Mouse (Mus musculus) heart, embryonic 12.5 days (tissue): ENCODE measurements around the gene Cfap74. TPM values are rescaled to one million over a fixed set of nuclear protein-coding genes. Genes with fewer than 3 reads are reported as not detected.
A peak's percentile ranks its signal among the peaks of the same experiment; 100 is the strongest.
"Not testable (repeated sequence)": the region's sequence is repeated elsewhere in the genome, so short reads cannot be mapped to it uniquely, and the experiment has no call there.

Experiments
- ATAC-seq: fragments of 200-750 bp; cut with Nextera tagmentation; 2 replicates; pipeline ENCODE4 v1.8.0; 2017; ENCODE audit warnings: moderate TSS enrichment, moderate library complexity; ENCODE audit not compliant: insufficient number of reproducible peaks, low FRiP score
- H3K27ac ChIP-seq: fragments of 300-500 bp; sonication (generic); 2 replicates; pipeline ENCODE4 v1.5.1; 2016; ENCODE audit warnings: mild to moderate bottlenecking, moderate library complexity; ENCODE audit not compliant: poor library complexity, severe bottlenecking
- H3K27me3 ChIP-seq: fragments of 300-500 bp; sonication (generic); replicated peaks from 2 replicates; pipeline ENCODE4 v1.6.1; 2016; ENCODE audit warnings: mild to moderate bottlenecking, moderate library complexity
- H3K36me3 ChIP-seq: fragments of 300-500 bp; sonication (generic); 2 replicates; pipeline ENCODE4 v1.6.1; 2016; ENCODE audit warnings: mild to moderate bottlenecking, moderate library complexity
- H3K4me1 ChIP-seq: fragments of 300-500 bp; sonication (generic); replicated peaks from 2 replicates; pipeline ENCODE4 v1.6.1; 2016; ENCODE audit warnings: mild to moderate bottlenecking
- H3K4me2 ChIP-seq: fragments of 300-500 bp; sonication (generic); 2 replicates; pipeline ENCODE4 v1.6.1; 2016; ENCODE audit warnings: mild to moderate bottlenecking, moderate library complexity
- H3K4me3 ChIP-seq: fragments of 300-500 bp; sonication (generic); 2 replicates; pipeline ENCODE4 v1.5.1; 2016; ENCODE audit warnings: mild to moderate bottlenecking
- H3K9ac ChIP-seq: fragments of 300-500 bp; sonication (generic); 2 replicates; pipeline ENCODE4 v1.6.1; 2016; ENCODE audit warnings: mild to moderate bottlenecking, moderate library complexity
- H3K9me3 ChIP-seq: fragments of 300-500 bp; sonication (generic); replicated peaks from 2 replicates; pipeline ENCODE4 v1.6.1; 2016; ENCODE audit warnings: mild to moderate bottlenecking, moderate library complexity
- WGBS: fragments of 180-500 bp; shearing (Covaris S2); methylation state at CpG from one replicate; pipeline ENCODE4 v1.1.7; 2016; 5-methylcytosine and 5-hydroxymethylcytosine counted together
- polyA plus RNA-seq: library from polyadenylated mRNA; unstranded; fragments of >200 nt; fragmentation: Nextera tagmentation; extraction: Ambion mirVana; gene quantifications from 2 replicates; pipeline ENCODE4 v1.2.1, GENCODE M21; 2016

Cfap74 gene
- polyA plus RNA-seq, 1 experiment from 2014 or later, result 0.87 TPM

- H3K4me3 ChIP-seq, result peak overlapping the region; percentile 44
- H3K36me3 ChIP-seq, result no peaks in the 10 kb centered on the region
- peak; percentile 29; the same call in 1 of the 2 replicates for ATAC-seq
- H3K27ac ChIP-seq, result no peak overlapping the region
- H3K9ac ChIP-seq, result peak overlapping the region; percentile 52; the same call in 1 of the 2 replicates
- peaks cover 4% of the 10 kb centered on the region for H3K4me1 ChIP-seq
- H3K9me3 ChIP-seq, result 0 out of 2 replicates have a peak, but pooled peaks cover 3% of the 10 kb centered on the region
- H3K4me2 ChIP-seq, result peak overlapping the region; percentile 76
- WGBS, result 3% methylated on average over 8 of the region's 8 CpGs
- H3K27me3 ChIP-seq, result 0 out of 2 replicates have a peak, but pooled peaks cover 3% of the 10 kb centered on the region
These were observed 314 bp upstream of the Cfap74 start for GRCm38 (mm10) chr4:155408695-155409057.

- H3K4me3 ChIP-seq, result no peak overlapping the region
- H3K36me3 ChIP-seq, result no peaks in the 10 kb centered on the region
- ATAC-seq, result no peak
- no peak overlapping the region for H3K27ac ChIP-seq
- H3K9me3 ChIP-seq, result no peaks in the 10 kb centered on the region
- peaks cover 4% of the 10 kb centered on the region for H3K4me1 ChIP-seq
- no peaks in the 10 kb centered on the region for H3K27me3 ChIP-seq
- H3K9ac ChIP-seq, result no peak overlapping the region
- H3K4me2 ChIP-seq, result no peak overlapping the region
- 82% methylated on average over 6 of the region's 6 CpGs for WGBS
These were observed 3.1 kb downstream of the Cfap74 start for GRCm38 (mm10) chr4:155412124-155412523.

DNA sequence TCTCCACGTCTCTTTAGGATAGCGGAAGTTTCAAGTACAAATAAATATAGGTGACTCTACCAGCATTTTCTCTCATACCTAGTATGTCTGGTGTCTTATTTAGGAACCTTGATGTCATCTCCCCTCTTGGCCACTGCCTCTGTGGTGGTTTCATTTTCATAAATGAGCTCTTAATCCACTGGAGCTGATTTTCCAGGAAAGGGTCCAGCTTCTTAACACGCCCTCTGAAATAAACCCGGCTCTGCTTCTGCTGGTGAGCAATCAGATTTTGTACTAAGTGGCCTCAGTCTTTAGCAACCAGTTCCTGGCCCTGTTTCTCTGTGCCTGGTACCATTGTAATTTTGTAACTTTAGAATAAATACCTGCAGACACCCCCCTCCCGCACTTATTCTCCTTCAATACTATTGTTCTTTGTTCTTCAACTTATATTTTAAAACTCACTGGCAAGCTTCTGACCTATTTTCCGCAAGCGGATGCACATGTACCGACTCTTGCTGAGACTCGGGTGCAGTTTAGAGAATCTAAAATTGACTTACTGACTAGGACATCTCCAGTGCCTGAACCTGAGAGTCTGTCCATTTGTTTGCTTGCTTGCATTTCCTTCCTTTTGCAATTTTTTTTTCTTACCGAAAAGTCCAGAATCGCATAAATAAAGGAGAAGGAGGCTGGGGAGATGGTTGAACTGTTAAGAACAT lies 4.8 kb downstream of the Cfap74 start:
- H3K27me3 ChIP-seq, result no peaks in the 10 kb centered on the region
- H3K9me3 ChIP-seq, result no peaks in the 10 kb centered on the region
- H3K36me3 ChIP-seq, result no peaks in the 10 kb centered on the region
- H3K9ac ChIP-seq, result no peak overlapping the region
- no peak for ATAC-seq
- H3K4me3 ChIP-seq, result no peak overlapping the region
- 83% methylated on average over 11 of the region's 11 CpGs for WGBS
- no peak overlapping the region for H3K4me2 ChIP-seq
- H3K4me1 ChIP-seq, result no peaks in the 10 kb centered on the region; the same call in 1 of the 2 replicates
- no peak overlapping the region for H3K27ac ChIP-seq

DNA sequence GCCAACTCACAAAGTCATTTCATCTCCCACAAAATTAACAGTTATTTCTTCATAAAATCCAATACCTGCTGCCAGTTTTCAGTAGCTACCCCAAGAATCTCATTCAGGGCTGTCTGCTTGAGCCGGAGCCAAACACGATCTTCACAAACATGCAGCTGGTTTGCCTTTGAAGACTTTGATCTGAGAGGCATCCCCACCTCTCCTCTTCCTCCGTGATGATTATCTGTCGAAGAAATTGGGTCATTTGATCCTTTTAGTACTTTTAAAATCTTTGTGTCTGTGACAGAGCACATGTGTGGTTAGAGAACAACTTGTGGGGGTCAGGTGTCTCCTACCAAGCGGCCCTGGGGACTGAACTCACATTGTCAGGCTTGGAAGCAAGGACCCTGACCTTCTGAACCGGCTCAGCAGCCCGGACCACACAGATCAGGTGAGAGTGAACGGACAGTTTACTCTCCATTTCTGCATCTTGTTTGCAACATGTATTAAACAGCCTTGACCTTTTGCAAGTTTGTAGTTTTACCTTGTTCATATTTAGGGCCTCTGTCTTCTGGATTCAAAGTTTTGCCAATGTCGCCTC lies 5.8 kb downstream of the Cfap74 start:
- no peaks in the 10 kb centered on the region for H3K9me3 ChIP-seq
- H3K4me3 ChIP-seq, result no peak overlapping the region
- no peak overlapping the region for H3K4me2 ChIP-seq
- H3K4me1 ChIP-seq, result no peaks in the 10 kb centered on the region
- 78% methylated on average over 9 of the region's 9 CpGs for WGBS
- no peak overlapping the region for H3K9ac ChIP-seq
- no peak for ATAC-seq
- H3K27ac ChIP-seq, result no peak overlapping the region
- no peaks in the 10 kb centered on the region for H3K36me3 ChIP-seq
- H3K27me3 ChIP-seq, result no peaks in the 10 kb centered on the region

- Histone ChIP-seq H3K27me3 (no peaks in the 10 kb centered on the region), H3K9ac (no peak overlapping the region), H3K36me3 (no peaks in the 10 kb centered on the region), H3K4me3 (no peak overlapping the region), H3K4me2 (no peak overlapping the region), H3K9me3 (no peaks in the 10 kb centered on the region), H3K27ac (no peak overlapping the region), H3K4me1 (no peaks in the 10 kb centered on the region)
- no peak for ATAC-seq
- 79% methylated on average over 3 of the region's 3 CpGs for WGBS
These were observed 11.1 kb downstream of the Cfap74 start for GRCm38 (mm10) chr4:155420137-155420536.

GRCm38 (mm10) chr4:155421412-155422370 lies 12.7 kb downstream of the Cfap74 start:
- WGBS, result 79% methylated on average over 23 of the region's 30 CpGs
- H3K27ac ChIP-seq, H3K4me2 ChIP-seq, H3K9ac ChIP-seq, H3K36me3 ChIP-seq, H3K27me3 ChIP-seq, H3K9me3 ChIP-seq, H3K4me3 ChIP-seq, H3K4me1 ChIP-seq, ATAC-seq: not testable (repeated sequence)

GRCm38 (mm10) chr4:155423988-155424387 lies 15.0 kb downstream of the Cfap74 start:
- H3K27ac ChIP-seq, result no peak overlapping the region
- 74% methylated on average over 5 of the region's 5 CpGs for WGBS
- no peak for ATAC-seq
- H3K36me3 ChIP-seq, result no peaks in the 10 kb centered on the region
- no peak overlapping the region for H3K9ac ChIP-seq
- no peak overlapping the region for H3K4me2 ChIP-seq
- H3K9me3 ChIP-seq, result no peaks in the 10 kb centered on the region
- H3K27me3 ChIP-seq, result 0 out of 2 replicates have a peak, but pooled peaks cover 2% of the 10 kb centered on the region
- H3K4me1 ChIP-seq, result no peaks in the 10 kb centered on the region
- no peak overlapping the region for H3K4me3 ChIP-seq

DNA sequence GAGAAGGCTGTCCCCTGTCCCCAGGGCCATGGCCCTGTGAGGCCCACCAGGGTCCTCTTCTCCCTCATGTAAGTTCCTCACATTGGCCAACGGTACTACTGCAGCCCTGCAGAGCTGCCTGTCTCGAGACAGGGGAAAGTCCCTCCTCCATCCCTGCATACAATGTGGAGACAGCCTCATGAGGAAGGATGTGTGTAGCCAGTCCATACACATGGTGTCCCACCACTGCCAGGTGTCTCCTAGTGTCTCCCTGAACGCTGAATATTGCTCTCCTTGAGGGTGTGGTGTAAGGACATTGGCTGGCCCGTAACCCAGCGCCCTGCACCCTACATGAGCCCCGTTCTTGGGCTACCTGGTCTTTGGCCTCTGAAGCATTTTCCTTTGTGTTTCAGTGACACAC lies 17.3 kb downstream of the Cfap74 start:
- no peak for ATAC-seq
- WGBS, result 81% methylated on average over 6 of the region's 6 CpGs

GRCm38 (mm10) chr4:155428442-155428841 lies 19.5 kb downstream of the Cfap74 start:
- no peak overlapping the region for H3K9ac ChIP-seq
- no peak for ATAC-seq
- H3K4me2 ChIP-seq, result no peak overlapping the region
- H3K27ac ChIP-seq, result no peak overlapping the region
- H3K4me1 ChIP-seq, result no peaks in the 10 kb centered on the region
- H3K9me3 ChIP-seq, result 0 out of 2 replicates have a peak, but pooled peaks cover 4% of the 10 kb centered on the region
- H3K36me3 ChIP-seq, result no peaks in the 10 kb centered on the region
- 0 out of 2 replicates have a peak, but pooled peaks cover 2% of the 10 kb centered on the region for H3K27me3 ChIP-seq
- no peak overlapping the region for H3K4me3 ChIP-seq

More for the DNA sequence above, 17.3 kb downstream of the Cfap74 start:
- Histone ChIP-seq H3K4me1 (no peaks in the 10 kb centered on the region), H3K4me2 (no peak overlapping the region), H3K27me3 (0 out of 2 replicates have a peak, but pooled peaks cover 2% of the 10 kb centered on the region), H3K36me3 (no peaks in the 10 kb centered on the region), H3K27ac (no peak overlapping the region), H3K9ac (no peak overlapping the region), H3K4me3 (no peak overlapping the region), H3K9me3 (0 out of 2 replicates have a peak, but pooled peaks cover 4% of the 10 kb centered on the region)

DNA sequence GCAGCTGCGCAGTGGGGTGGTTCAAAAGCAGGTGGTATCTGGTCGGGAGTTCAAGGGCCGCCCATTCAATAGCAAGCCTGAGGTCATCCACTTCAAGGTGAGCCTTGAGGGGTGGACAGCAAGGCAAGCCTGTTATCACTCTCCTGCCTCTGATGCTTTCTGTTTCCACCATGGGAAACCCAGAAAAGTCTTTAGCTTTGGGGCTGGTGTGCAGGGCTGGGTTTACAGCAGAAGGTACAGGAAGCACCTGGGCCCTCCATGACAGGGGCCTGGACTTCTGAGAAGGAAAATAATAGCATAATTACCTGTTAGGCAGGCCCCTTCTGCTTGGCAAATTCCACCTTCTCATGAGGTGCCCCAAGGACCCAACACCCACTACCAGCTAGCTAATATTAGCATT lies 20.2 kb downstream of the Cfap74 start:
- Histone ChIP-seq H3K36me3 (no peaks in the 10 kb centered on the region), H3K4me3 (no peak overlapping the region), H3K27me3 (0 out of 2 replicates have a peak, but pooled peaks cover 2% of the 10 kb centered on the region), H3K4me2 (no peak overlapping the region), H3K4me1 (no peaks in the 10 kb centered on the region), H3K27ac (no peak overlapping the region), H3K9me3 (0 out of 2 replicates have a peak, but pooled peaks cover 4% of the 10 kb centered on the region), H3K9ac (no peak overlapping the region)
- no peak for ATAC-seq
- WGBS, result 77% methylated on average over 3 of the region's 3 CpGs

DNA sequence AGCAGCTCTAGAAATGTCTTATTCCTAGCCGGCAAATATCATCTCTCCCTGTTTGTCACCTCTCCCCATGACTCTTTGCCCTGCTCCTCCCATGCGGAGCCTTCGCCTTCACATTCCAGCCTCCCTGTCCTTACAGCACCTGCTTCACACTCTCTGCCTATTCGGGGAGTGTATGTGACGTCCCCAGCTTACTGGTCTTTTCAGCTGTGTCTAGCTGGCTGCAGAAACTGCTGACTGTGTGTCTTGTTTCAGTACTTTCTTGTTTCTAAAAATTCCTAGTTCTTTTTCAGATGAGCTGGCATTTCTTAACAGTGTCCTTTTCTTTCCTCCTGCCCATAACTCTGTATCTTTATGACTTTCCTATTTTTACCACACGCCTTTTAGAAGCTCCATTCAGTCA lies 23.4 kb downstream of the Cfap74 start:
- Histone ChIP-seq H3K9ac (no peak overlapping the region), H3K27me3 (0 out of 2 replicates have a peak, but pooled peaks cover under 1% of the 10 kb centered on the region), H3K4me1 (no peaks in the 10 kb centered on the region), H3K9me3 (0 out of 2 replicates have a peak, but pooled peaks cover 4% of the 10 kb centered on the region), H3K27ac (no peak overlapping the region), H3K4me3 (no peak overlapping the region), H3K4me2 (no peak overlapping the region), H3K36me3 (no peaks in the 10 kb centered on the region)
- no peak for ATAC-seq
- 74% methylated on average over 6 of the region's 6 CpGs for WGBS
